Mouse (Mus musculus): ENCODE measurements around the gene Nedd9. TPM values are rescaled to one million over a fixed set of nuclear protein-coding genes. Genes with fewer than 3 reads are reported as not detected.
A peak's percentile ranks its signal among the peaks of the same experiment; 100 is the strongest.

The Nedd9 gene
- polyA plus RNA-seq, 1 experiment from 2014 or later: 22.9 TPM

DNA sequence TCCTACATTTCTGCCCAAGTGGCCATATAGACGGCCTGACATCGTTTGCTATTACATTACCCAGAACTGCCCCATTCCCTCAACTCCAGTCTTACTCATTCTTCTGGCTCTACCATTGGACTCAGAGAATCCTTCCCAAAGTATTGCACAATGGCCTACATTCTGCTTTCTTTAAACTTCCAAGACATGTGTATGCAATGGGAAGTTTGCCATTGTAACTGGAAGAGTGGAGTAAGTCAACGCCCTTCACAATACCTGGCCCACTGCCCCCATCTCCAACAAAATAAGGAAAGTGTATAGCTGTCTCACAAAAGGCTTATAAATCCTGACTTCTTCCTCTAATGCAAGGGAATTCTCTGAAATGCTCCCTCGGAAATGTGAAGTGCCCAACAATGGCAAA, 30.0 kb upstream of the Nedd9 start:
- Histone ChIP-seq H3K9me3 (ENCODE audit: control insufficient read depth, low read length) (no peaks in the 10 kb centered on the region), H3K4me3 (ENCODE audit: control insufficient read depth in 1 of 2, insufficient read depth in 1 of 2, low read depth in 1 of 2, low read length in 2 of 2) (no peak overlapping the region), H3K27ac (replicated peaks in 1 of 2; ENCODE audit: control insufficient read depth in 1 of 2, insufficient read depth in 1 of 2, low read depth in 2 of 2, low read length in 2 of 2) (no peak overlapping the region), H3K9ac (ENCODE audit: low read length) (no peak overlapping the region), H3K4me2 (ENCODE audit: low read length) (no peak overlapping the region), H3K4me1 (ENCODE audit: control insufficient read depth in 2 of 2, insufficient read depth in 2 of 2, low read length in 2 of 2) (no peaks in the 10 kb centered on the region), H3K27me3 (ENCODE audit: control insufficient read depth, insufficient read depth, low read length) (no peaks in the 10 kb centered on the region), H3K36me3 (ENCODE audit: control insufficient read depth, insufficient read depth, low read length) (no peaks in the 10 kb centered on the region)
- 89% methylated on average over 4 of the region's 4 CpGs for WGBS
- no peak for ATAC-seq (ENCODE audit: insufficient number of reproducible peaks, insufficient read depth, low FRiP score, low read depth)

GRCm38 (mm10) chr13:41515749-41516148, 28.6 kb upstream of the Nedd9 start:
- no peak overlapping the region for H3K4me3 ChIP-seq (ENCODE audit: control insufficient read depth in 1 of 2, insufficient read depth in 1 of 2, low read depth in 1 of 2, low read length in 2 of 2)
- no peak for ATAC-seq (ENCODE audit: insufficient number of reproducible peaks, insufficient read depth, low FRiP score, low read depth)
- H3K9ac ChIP-seq (ENCODE audit: low read length): no peak overlapping the region
- H3K9me3 ChIP-seq (ENCODE audit: control insufficient read depth, low read length): no peaks in the 10 kb centered on the region
- no peaks in the 10 kb centered on the region for H3K36me3 ChIP-seq (ENCODE audit: control insufficient read depth, insufficient read depth, low read length)
- peaks cover 5 to 9% of the 10 kb centered on the region in 2 experiments for H3K4me1 ChIP-seq (ENCODE audit: control insufficient read depth in 2 of 2, insufficient read depth in 2 of 2, low read length in 2 of 2)
- H3K27me3 ChIP-seq (ENCODE audit: control insufficient read depth, insufficient read depth, low read length): no peaks in the 10 kb centered on the region
- H3K4me2 ChIP-seq (ENCODE audit: low read length): no peak overlapping the region
- H3K27ac ChIP-seq (replicated peaks in 1 of 2; ENCODE audit: control insufficient read depth in 1 of 2, insufficient read depth in 1 of 2, low read depth in 2 of 2, low read length in 2 of 2): no peak overlapping the region
- 73% methylated on average over 4 of the region's 4 CpGs for WGBS

DNA sequence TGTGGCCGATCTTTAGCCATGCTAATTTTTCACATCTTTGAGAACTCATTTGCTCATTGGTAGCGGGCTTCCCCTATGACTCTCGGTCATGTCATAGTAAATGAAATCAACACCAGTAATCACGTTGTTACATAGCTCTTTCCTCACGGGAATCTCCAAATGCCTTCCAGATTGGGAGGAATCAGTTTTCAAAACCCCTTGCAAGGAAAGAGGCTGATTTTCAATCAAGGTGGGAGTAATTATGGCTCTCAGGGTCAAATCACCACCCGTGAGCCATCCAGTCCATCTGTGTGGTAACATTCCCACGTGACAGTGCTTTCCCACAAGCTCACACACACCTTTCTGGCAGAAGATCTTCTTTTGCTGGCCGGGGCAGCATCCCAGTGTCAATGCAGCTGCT, 27.8 kb upstream of the Nedd9 start:
- peaks cover 5 to 13% of the 10 kb centered on the region in 2 experiments for H3K4me1 ChIP-seq (ENCODE audit: control insufficient read depth in 2 of 2, insufficient read depth in 2 of 2, low read length in 2 of 2)
- no peak overlapping the region for H3K4me2 ChIP-seq (ENCODE audit: low read length)
- WGBS: 73% methylated on average over 8 of the region's 8 CpGs
- no peak for ATAC-seq (ENCODE audit: insufficient number of reproducible peaks, insufficient read depth, low FRiP score, low read depth)
- no peaks in the 10 kb centered on the region for H3K9me3 ChIP-seq (ENCODE audit: control insufficient read depth, low read length)
- no peak overlapping the region for H3K4me3 ChIP-seq (ENCODE audit: control insufficient read depth in 1 of 2, insufficient read depth in 1 of 2, low read depth in 1 of 2, low read length in 2 of 2)
- H3K9ac ChIP-seq (ENCODE audit: low read length): no peak overlapping the region
- no peaks in the 10 kb centered on the region for H3K27me3 ChIP-seq (ENCODE audit: control insufficient read depth, insufficient read depth, low read length)
- H3K27ac ChIP-seq (replicated peaks in 1 of 2; ENCODE audit: control insufficient read depth in 1 of 2, insufficient read depth in 1 of 2, low read depth in 2 of 2, low read length in 2 of 2): no peak overlapping the region
- H3K36me3 ChIP-seq (ENCODE audit: control insufficient read depth, insufficient read depth, low read length): no peaks in the 10 kb centered on the region

- no peaks in the 10 kb centered on the region for H3K36me3 ChIP-seq (ENCODE audit: control insufficient read depth, insufficient read depth, low read length)
- H3K27me3 ChIP-seq (ENCODE audit: control insufficient read depth, insufficient read depth, low read length): no peaks in the 10 kb centered on the region
- H3K4me3 ChIP-seq (ENCODE audit: control insufficient read depth in 1 of 2, insufficient read depth in 1 of 2, low read depth in 1 of 2, low read length in 2 of 2): no peak overlapping the region
- no peak for ATAC-seq (ENCODE audit: insufficient number of reproducible peaks, insufficient read depth, low FRiP score, low read depth)
- no peak overlapping the region for H3K4me2 ChIP-seq (ENCODE audit: low read length)
- 87% methylated on average over 3 of the region's 3 CpGs for WGBS
- no peak overlapping the region for H3K27ac ChIP-seq (replicated peaks in 1 of 2; ENCODE audit: control insufficient read depth in 1 of 2, insufficient read depth in 1 of 2, low read depth in 2 of 2, low read length in 2 of 2)
- H3K4me1 ChIP-seq (ENCODE audit: control insufficient read depth in 2 of 2, insufficient read depth in 2 of 2, low read length in 2 of 2): peaks cover 5 to 13% of the 10 kb centered on the region in 2 experiments
- no peak overlapping the region for H3K9ac ChIP-seq (ENCODE audit: low read length)
- H3K9me3 ChIP-seq (ENCODE audit: control insufficient read depth, low read length): no peaks in the 10 kb centered on the region
Observed at GRCm38 (mm10) chr13:41513456-41513855, 26.3 kb upstream of the Nedd9 start.

DNA sequence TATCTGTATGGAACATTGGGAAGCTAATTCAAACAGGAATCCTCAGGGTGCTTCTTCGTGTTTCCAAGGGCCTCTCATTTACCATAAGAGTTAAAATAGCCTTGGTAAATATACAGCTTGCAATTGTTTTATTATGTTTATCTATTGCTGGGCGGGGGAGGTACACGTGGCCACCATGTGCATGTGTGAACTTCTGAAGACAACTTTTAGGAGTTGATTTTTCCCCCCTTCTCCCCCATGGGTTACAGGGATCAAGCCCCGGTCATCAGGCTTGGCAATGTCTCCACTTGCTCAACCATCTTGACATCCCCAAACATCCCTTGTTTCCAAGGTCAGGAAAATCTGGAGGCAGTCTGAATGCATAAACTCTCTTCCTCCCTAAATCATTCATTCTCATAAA, 25.1 kb upstream of the Nedd9 start:
- Histone ChIP-seq H3K4me3 (ENCODE audit: control insufficient read depth in 1 of 2, insufficient read depth in 1 of 2, low read depth in 1 of 2, low read length in 2 of 2) (no peak overlapping the region), H3K9ac (ENCODE audit: low read length) (no peak overlapping the region), H3K36me3 (ENCODE audit: control insufficient read depth, insufficient read depth, low read length) (no peaks in the 10 kb centered on the region), H3K27ac (replicated peaks in 1 of 2; ENCODE audit: control insufficient read depth in 1 of 2, insufficient read depth in 1 of 2, low read depth in 2 of 2, low read length in 2 of 2) (no peak overlapping the region), H3K9me3 (ENCODE audit: control insufficient read depth, low read length) (no peaks in the 10 kb centered on the region), H3K27me3 (ENCODE audit: control insufficient read depth, insufficient read depth, low read length) (no peaks in the 10 kb centered on the region), H3K4me1 (ENCODE audit: control insufficient read depth in 2 of 2, insufficient read depth in 2 of 2, low read length in 2 of 2) (peaks cover 5 to 13% of the 10 kb centered on the region in 2 experiments), H3K4me2 (ENCODE audit: low read length) (no peak overlapping the region)
- 87% methylated on average over 4 of the region's 4 CpGs for WGBS
- ATAC-seq (ENCODE audit: insufficient number of reproducible peaks, insufficient read depth, low FRiP score, low read depth): no peak

DNA sequence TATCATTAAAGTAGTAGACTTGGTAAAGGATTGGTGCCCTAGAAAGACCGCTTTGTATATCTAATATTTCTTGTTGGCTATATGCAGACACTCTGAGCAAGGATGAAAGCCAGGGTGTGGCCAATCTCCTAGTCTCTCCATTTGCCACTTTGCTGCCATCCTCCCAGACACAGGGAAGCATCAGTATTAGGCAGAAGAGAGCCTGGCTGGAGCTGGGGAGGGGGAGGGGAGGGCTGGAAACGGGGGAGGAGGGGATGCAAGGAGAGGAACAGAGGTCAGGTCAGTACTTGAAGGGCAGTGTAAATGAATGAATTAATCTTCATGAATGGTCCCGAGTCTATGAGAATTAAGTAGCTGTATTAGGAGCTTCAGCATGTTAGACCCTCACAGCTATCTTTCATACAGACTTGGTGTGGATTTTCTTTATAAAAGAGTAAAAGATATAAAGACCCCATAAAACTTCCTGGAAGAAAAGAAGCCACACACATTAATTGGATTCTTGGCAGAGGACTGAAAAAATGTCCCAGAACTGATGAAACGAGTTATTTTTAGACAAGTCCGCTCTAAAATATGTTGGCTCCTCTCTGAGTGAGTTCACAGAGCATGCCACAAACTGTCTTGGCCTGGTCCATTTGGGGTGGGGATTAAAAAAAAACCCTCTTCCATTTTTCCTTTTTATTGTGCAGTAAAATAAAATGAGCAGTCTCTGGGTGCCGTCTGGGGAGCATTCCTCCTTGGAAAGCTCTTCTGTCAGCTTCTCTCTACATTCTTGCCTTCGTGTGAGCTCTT, 23.7 kb upstream of the Nedd9 start:
- WGBS: 29% methylated on average over 7 of the region's 7 CpGs
- peak overlapping the region; percentile 7 for H3K4me2 ChIP-seq (ENCODE audit: low read length)
- H3K27ac ChIP-seq (replicated peaks in 1 of 2; ENCODE audit: control insufficient read depth in 1 of 2, insufficient read depth in 1 of 2, low read depth in 2 of 2, low read length in 2 of 2): peak overlapping the region; percentile 34 to 49; a peak in 2 of 4 replicates
- no peaks in the 10 kb centered on the region for H3K9me3 ChIP-seq (ENCODE audit: control insufficient read depth, low read length)
- no peaks in the 10 kb centered on the region for H3K36me3 ChIP-seq (ENCODE audit: control insufficient read depth, insufficient read depth, low read length)
- no peak for ATAC-seq (ENCODE audit: insufficient number of reproducible peaks, insufficient read depth, low FRiP score, low read depth)
- no peak overlapping the region for H3K9ac ChIP-seq (ENCODE audit: low read length)
- no peak overlapping the region for H3K4me3 ChIP-seq (ENCODE audit: control insufficient read depth in 1 of 2, insufficient read depth in 1 of 2, low read depth in 1 of 2, low read length in 2 of 2)
- no peaks in the 10 kb centered on the region for H3K27me3 ChIP-seq (ENCODE audit: control insufficient read depth, insufficient read depth, low read length)
- H3K4me1 ChIP-seq (ENCODE audit: control insufficient read depth in 2 of 2, insufficient read depth in 2 of 2, low read length in 2 of 2): peaks cover 5 to 13% of the 10 kb centered on the region in 2 experiments

GRCm38 (mm10) chr13:41505594-41505993, 18.4 kb upstream of the Nedd9 start:
- Histone ChIP-seq H3K9me3 (ENCODE audit: control insufficient read depth, low read length) (no peaks in the 10 kb centered on the region), H3K4me1 (ENCODE audit: control insufficient read depth in 2 of 2, insufficient read depth in 2 of 2, low read length in 2 of 2) (peaks cover 0 to 2% of the 10 kb centered on the region in 2 experiments; a peak in 2 of 4 replicates), H3K36me3 (ENCODE audit: control insufficient read depth, insufficient read depth, low read length) (no peaks in the 10 kb centered on the region), H3K4me3 (ENCODE audit: control insufficient read depth in 1 of 2, insufficient read depth in 1 of 2, low read depth in 1 of 2, low read length in 2 of 2) (no peak overlapping the region), H3K4me2 (ENCODE audit: low read length) (no peak overlapping the region), H3K9ac (ENCODE audit: low read length) (no peak overlapping the region), H3K27ac (replicated peaks in 1 of 2; ENCODE audit: control insufficient read depth in 1 of 2, insufficient read depth in 1 of 2, low read depth in 2 of 2, low read length in 2 of 2) (no peak overlapping the region), H3K27me3 (ENCODE audit: control insufficient read depth, insufficient read depth, low read length) (no peaks in the 10 kb centered on the region)
- WGBS: 92% methylated on average over 2 of the region's 2 CpGs
- no peak for ATAC-seq (ENCODE audit: insufficient number of reproducible peaks, insufficient read depth, low FRiP score, low read depth)

DNA sequence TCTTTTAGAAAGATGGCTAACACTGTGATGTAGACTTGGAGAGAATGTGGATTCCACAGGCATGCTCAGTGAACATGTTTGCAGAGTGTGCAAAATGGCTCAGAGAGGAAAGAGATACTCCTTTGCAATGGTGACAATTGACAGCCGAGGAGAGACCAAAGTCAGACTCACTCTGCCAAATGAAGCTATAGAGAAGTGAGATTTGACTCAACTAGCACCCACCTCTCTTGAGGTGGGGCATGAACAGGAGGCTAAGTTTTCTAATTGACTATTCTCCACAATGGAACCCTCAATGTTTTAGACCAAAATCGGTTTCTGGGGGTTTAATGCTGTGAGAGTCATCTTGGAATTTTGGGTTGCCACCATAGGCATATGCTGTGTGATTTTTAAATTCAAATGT, 17.8 kb upstream of the Nedd9 start:
- 73% methylated on average over 2 of the region's 2 CpGs for WGBS
- H3K9me3 ChIP-seq (ENCODE audit: control insufficient read depth, low read length): no peaks in the 10 kb centered on the region
- no peaks in the 10 kb centered on the region for H3K4me1 ChIP-seq (ENCODE audit: control insufficient read depth in 2 of 2, insufficient read depth in 2 of 2, low read length in 2 of 2)
- no peaks in the 10 kb centered on the region for H3K27me3 ChIP-seq (ENCODE audit: control insufficient read depth, insufficient read depth, low read length)
- ATAC-seq (ENCODE audit: insufficient number of reproducible peaks, insufficient read depth, low FRiP score, low read depth): no peak
- H3K4me2 ChIP-seq (ENCODE audit: low read length): no peak overlapping the region
- no peaks in the 10 kb centered on the region for H3K36me3 ChIP-seq (ENCODE audit: control insufficient read depth, insufficient read depth, low read length)
- no peak overlapping the region for H3K4me3 ChIP-seq (ENCODE audit: control insufficient read depth in 1 of 2, insufficient read depth in 1 of 2, low read depth in 1 of 2, low read length in 2 of 2)
- H3K27ac ChIP-seq (replicated peaks in 1 of 2; ENCODE audit: control insufficient read depth in 1 of 2, insufficient read depth in 1 of 2, low read depth in 2 of 2, low read length in 2 of 2): no peak overlapping the region
- no peak overlapping the region for H3K9ac ChIP-seq (ENCODE audit: low read length)
